Mouse (Mus musculus) myocyte (in vitro differentiated cells): ENCODE measurements around the gene Slc24a4. TPM values are rescaled to one million over a fixed set of nuclear protein-coding genes. Genes with fewer than 3 reads are reported as not detected.

Source experiments
- H3K27me3 ChIP-seq: one replicate; pipeline ENCODE4 v1.6.1; 2011; ENCODE audit not compliant: control insufficient read depth, insufficient read depth, insufficient read length
- H3K36me3 ChIP-seq: one replicate; pipeline ENCODE4 v1.6.1; 2011; ENCODE audit not compliant: control insufficient read depth, insufficient read depth
- H3K4me2 ChIP-seq: one replicate; pipeline ENCODE4 v1.6.1; 2011; ENCODE audit warnings: low read depth, control low read depth
- H3K4me3 ChIP-seq: one replicate; pipeline ENCODE4 v1.5.1; 2011; ENCODE audit warnings: mild to moderate bottlenecking, control low read depth, moderate library complexity
- H3K79me2 ChIP-seq: one replicate; pipeline ENCODE4 v1.6.1; 2011; ENCODE audit not compliant: control insufficient read depth, insufficient read depth
- H3ac ChIP-seq: one replicate; pipeline ENCODE4 v1.6.1; 2011; ENCODE audit not compliant: control insufficient read depth, insufficient read length
- CEBPB ChIP-seq: IDR thresholded peaks from 2 replicates; pipeline ENCODE4 v1.6.1; 2011; ENCODE audit warnings: mild to moderate bottlenecking, moderate library complexity; ENCODE audit not compliant: poor library complexity, insufficient read depth, severe bottlenecking
- E2F4 ChIP-seq: IDR thresholded peaks from one replicate; pipeline ENCODE4 v1.6.1; 2011; ENCODE audit warnings: mild to moderate bottlenecking, control low read depth, moderate library complexity; ENCODE audit not compliant: insufficient read depth
- MAX ChIP-seq: IDR thresholded peaks from one replicate; pipeline ENCODE4 v1.6.1; 2011; ENCODE audit warnings: low read depth, mild to moderate bottlenecking, control low read depth
- MYOD1 ChIP-seq, 3 experiments: IDR thresholded peaks; one replicate each; pipeline ENCODE4 v1.6.1; 2011; ENCODE audit warnings: control low read depth in 2 of 3, low read depth in 2 of 3, mild to moderate bottlenecking in 2 of 3, moderate library complexity in 1 of 3; ENCODE audit not compliant: insufficient read length in 2 of 3, control insufficient read depth in 1 of 3
- MYOG ChIP-seq, 3 experiments: IDR thresholded peaks; one replicate each; pipeline ENCODE4 v1.6.1; 2011; ENCODE audit warnings: control low read depth in 2 of 3, low read depth in 2 of 3, mild to moderate bottlenecking in 2 of 3; ENCODE audit not compliant: insufficient read length in 2 of 3, control insufficient read depth in 1 of 3, insufficient read depth in 1 of 3
- POLR2A ChIP-seq: IDR thresholded peaks from one replicate; pipeline ENCODE4 v1.6.1; 2011; ENCODE audit warnings: low read depth, mild to moderate bottlenecking, control low read depth, moderate library complexity; ENCODE audit not compliant: insufficient read length
- POLR2AphosphoS2 ChIP-seq: IDR thresholded peaks from one replicate; pipeline ENCODE4 v1.6.1; 2011; ENCODE audit warnings: low read depth, control low read depth; ENCODE audit not compliant: insufficient read length
- REST ChIP-seq: IDR thresholded peaks from one replicate; pipeline ENCODE4 v1.6.1; 2011; ENCODE audit warnings: mild to moderate bottlenecking, control low read depth, moderate library complexity; ENCODE audit not compliant: insufficient read depth, insufficient read length
- SRF ChIP-seq: IDR thresholded peaks from one replicate; pipeline ENCODE4 v1.6.1; 2011; ENCODE audit warnings: low read depth; ENCODE audit not compliant: control insufficient read depth, insufficient read length
- TCF12 ChIP-seq: IDR thresholded peaks from one replicate; pipeline ENCODE4 v1.6.1; 2011; ENCODE audit warnings: mild to moderate bottlenecking, control low read depth; ENCODE audit not compliant: poor library complexity, insufficient read depth, severe bottlenecking
- TCF3 ChIP-seq: IDR thresholded peaks from one replicate; pipeline ENCODE4 v1.6.1; 2011; ENCODE audit warnings: low read depth, control low read depth; ENCODE audit not compliant: insufficient read length
- USF1 ChIP-seq: IDR thresholded peaks from one replicate; pipeline ENCODE4 v1.6.1; 2011; ENCODE audit warnings: low read depth, mild to moderate bottlenecking, control low read depth, moderate library complexity
- polyA plus RNA-seq: library from polyadenylated mRNA; unstranded; fragments of >200 nt; fragmentation: generic; extraction: Trizol; gene quantifications from one replicate; pipeline ENCODE4 v1.2.1, GENCODE M21; 2012; ENCODE audit warnings: missing spikeins

Slc24a4 gene
- polyA plus RNA-seq, 1 experiment = 0.01 TPM

DNA sequence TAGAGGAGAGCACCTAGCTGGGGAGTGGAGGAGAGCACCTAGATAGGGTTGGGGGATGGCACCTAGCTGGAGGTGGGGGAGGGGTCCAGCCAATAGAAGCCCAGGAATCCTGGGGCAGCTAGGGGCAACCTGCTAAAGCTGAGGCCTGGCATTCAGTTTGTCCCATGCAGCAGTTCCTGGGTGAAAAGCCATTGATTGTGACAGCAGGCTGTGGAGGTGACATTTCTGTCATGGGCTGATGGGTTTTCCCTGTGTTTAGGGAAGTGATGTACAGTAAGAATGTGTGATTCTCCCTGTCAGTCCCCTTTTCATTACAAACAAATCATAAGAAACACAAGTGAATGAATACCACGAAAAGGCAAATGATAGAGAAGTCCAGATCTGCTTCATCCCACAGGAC lies 167.8 kb downstream of the Slc24a4 start:
- no peaks in the 10 kb centered on the region for H3K36me3 ChIP-seq
- no peak overlapping the region for H3ac ChIP-seq
- H3K4me3 ChIP-seq = no peak overlapping the region
- TF ChIP-seq SRF (no peak), TCF12 (no peak), MAX (no peak), USF1 (no peak), MYOG (IDR thresholded peaks at IDR 0.05; ENCODE audit: control insufficient read depth in 1 of 3, insufficient read depth in 1 of 3, insufficient read length in 2 of 3, low read depth in 2 of 3) (no peak), MYOD1 (IDR thresholded peaks at IDR 0.05; ENCODE audit: control insufficient read depth in 1 of 3, insufficient read length in 2 of 3, low read depth in 2 of 3) (no peak), REST (no peak)
- peaks cover 65% of the 10 kb centered on the region for H3K79me2 ChIP-seq
- H3K4me2 ChIP-seq = no peak overlapping the region
- no peaks in the 10 kb centered on the region for H3K27me3 ChIP-seq

DNA sequence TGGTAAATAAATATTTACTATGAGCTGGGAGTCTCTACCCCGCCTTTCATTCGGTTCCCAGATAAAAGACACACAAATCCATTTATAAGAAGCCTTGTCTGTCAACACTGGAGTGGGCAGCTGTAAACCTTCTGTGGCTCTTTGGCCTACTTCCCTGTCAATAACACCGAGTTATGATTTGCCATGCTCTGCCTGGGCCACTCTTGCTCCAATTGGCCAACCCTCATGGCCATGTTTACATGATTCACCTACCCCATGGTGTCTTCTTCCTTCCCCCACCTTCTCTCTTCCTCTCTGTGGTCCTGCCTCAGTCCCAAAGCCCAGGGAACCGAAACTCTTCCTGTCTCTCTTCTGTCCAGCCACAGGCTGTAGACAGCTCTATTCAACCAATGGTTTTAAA lies 168.4 kb downstream of the Slc24a4 start:
- Histone ChIP-seq H3K4me2 (no peak overlapping the region), H3K4me3 (no peak overlapping the region), H3K36me3 (no peaks in the 10 kb centered on the region), H3K27me3 (no peaks in the 10 kb centered on the region), H3K79me2 (peaks cover 60% of the 10 kb centered on the region), H3ac (no peak overlapping the region)
- no peak for TF ChIP-seq USF1

DNA sequence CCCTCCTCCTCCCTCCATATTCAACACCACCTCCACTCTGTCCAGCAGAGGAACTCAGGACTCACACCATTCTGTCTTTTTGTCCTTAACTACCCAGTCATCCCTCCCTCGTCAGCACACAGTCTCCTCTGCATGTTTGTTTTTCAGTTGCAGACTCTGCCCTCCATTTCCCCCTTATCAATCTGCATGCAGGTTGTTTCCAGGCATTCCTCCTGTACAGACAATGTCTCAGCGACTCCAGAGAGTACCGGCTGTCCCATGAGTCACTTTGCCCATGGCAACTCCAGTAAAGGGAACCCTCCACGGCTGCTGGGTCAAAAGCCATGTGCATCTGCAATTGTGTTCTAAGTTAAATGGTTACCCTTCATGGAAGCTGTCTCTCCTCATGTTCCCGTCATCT lies 170.7 kb downstream of the Slc24a4 start:
- Histone ChIP-seq H3ac (no peak overlapping the region), H3K4me3 (no peak overlapping the region), H3K79me2 (peaks cover 39% of the 10 kb centered on the region), H3K4me2 (no peak overlapping the region), H3K36me3 (no peaks in the 10 kb centered on the region), H3K27me3 (no peaks in the 10 kb centered on the region)
- TF ChIP-seq USF1 (no peak), SRF (no peak), POLR2AphosphoS2 (no peak), CEBPB (no peak), MAX (no peak), MYOG (IDR thresholded peaks at IDR 0.05; ENCODE audit: control insufficient read depth in 1 of 3, insufficient read depth in 1 of 3, insufficient read length in 2 of 3, low read depth in 2 of 3) (no peak), POLR2A (no peak), REST (no peak), MYOD1 (IDR thresholded peaks at IDR 0.05; ENCODE audit: control insufficient read depth in 1 of 3, insufficient read length in 2 of 3, low read depth in 2 of 3) (no peak), E2F4 (no peak), TCF12 (no peak), TCF3 (no peak)

DNA sequence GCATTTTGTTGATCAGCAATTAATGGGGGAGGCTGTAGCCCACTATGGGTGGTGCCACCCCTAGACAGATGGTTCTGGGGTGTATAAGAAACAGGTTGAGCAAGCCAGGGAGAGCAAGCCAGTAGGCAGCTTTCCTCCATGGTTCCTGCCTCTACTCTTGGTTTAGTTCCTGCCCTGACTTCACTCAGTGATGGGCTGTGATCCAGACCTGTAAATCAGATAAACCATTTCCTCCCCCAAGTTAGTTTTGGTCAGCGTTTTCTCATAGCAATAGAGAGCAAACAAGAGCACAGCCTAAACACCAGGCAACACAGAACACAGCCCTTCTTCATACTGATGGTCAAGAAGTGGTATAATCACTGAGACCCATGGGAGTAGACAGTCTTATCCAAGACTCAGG lies 173.1 kb downstream of the Slc24a4 start:
- Histone ChIP-seq H3K4me3 (no peak overlapping the region), H3ac (no peak overlapping the region), H3K27me3 (no peaks in the 10 kb centered on the region), H3K36me3 (no peaks in the 10 kb centered on the region), H3K4me2 (no peak overlapping the region), H3K79me2 (peaks cover 35% of the 10 kb centered on the region)
- TF ChIP-seq MAX = no peak
- no peak for TF ChIP-seq REST
- no peak for TF ChIP-seq MYOD1 (IDR thresholded peaks at IDR 0.05; ENCODE audit: control insufficient read depth in 1 of 3, insufficient read length in 2 of 3, low read depth in 2 of 3)
- TF ChIP-seq CEBPB = no peak
- TF ChIP-seq TCF12 = no peak
- no peak for TF ChIP-seq USF1
- TF ChIP-seq SRF = no peak
- no peak for TF ChIP-seq POLR2AphosphoS2

DNA sequence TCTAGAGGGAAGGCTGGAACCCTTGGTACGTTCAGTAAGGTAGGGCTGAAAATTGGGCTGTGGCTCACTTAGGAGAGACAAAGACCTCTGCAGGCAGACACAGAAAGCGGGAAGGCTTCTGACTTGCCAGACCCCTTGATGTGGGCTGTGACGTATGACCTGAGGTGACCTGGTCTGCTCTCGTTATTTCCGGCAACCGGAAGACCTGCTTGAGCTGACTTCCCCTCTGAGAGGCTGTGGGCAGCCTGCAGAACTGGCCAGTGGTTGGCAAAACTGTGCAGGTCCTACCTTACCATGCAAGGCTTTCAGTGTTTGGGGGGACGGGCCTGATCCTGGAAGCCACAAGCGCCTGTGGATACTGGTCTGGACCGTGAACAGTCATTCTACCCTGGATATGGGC lies 173.8 kb downstream of the Slc24a4 start:
- no peak for TF ChIP-seq MYOG (IDR thresholded peaks at IDR 0.05; ENCODE audit: control insufficient read depth in 1 of 3, insufficient read depth in 1 of 3, insufficient read length in 2 of 3, low read depth in 2 of 3)
- TF ChIP-seq TCF12 = no peak
- TF ChIP-seq POLR2A = no peak
- no peak for TF ChIP-seq MAX
- no peak for TF ChIP-seq E2F4
- no peak for TF ChIP-seq CEBPB
- no peak for TF ChIP-seq REST
- no peak for TF ChIP-seq TCF3
- TF ChIP-seq POLR2AphosphoS2 = no peak
- no peak overlapping the region for H3K4me3 ChIP-seq
- no peak overlapping the region for H3K4me2 ChIP-seq
- no peaks in the 10 kb centered on the region for H3K27me3 ChIP-seq
- peaks cover 35% of the 10 kb centered on the region for H3K79me2 ChIP-seq
- no peaks in the 10 kb centered on the region for H3K36me3 ChIP-seq
- no peak overlapping the region for H3ac ChIP-seq

DNA sequence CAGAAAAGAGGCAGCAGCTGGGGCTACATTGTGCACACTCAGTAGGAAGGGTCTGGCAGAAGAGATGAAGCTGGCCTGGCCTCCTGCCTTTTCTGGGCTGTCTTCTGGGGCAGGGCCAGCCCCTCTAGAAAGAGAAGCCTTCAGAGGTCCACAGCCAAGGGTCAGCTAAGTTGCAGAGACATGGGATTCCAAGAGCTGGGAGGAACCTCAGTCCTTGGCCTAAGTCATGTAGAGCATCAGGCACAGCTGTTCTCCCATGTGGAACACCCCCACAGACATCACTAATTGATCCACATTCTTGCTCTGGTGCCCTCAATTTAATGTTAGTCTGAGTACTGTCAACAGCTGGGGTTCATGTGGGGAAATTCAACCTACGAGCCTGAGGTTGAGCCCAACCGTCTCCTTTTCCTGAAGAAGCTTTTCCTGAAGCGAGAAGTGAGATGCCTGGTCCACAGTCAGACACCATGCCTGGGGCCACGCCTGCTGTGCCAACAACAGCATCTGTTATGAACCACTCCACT lies 174.4 kb downstream of the Slc24a4 start:
- Histone ChIP-seq H3K4me3 (no peak overlapping the region), H3K4me2 (peak overlapping the region; percentile 14), H3K36me3 (no peaks in the 10 kb centered on the region), H3K79me2 (peaks cover 33% of the 10 kb centered on the region), H3ac (no peak overlapping the region), H3K27me3 (no peaks in the 10 kb centered on the region)
- TF ChIP-seq MAX (no peak), MYOD1 (IDR thresholded peaks at IDR 0.05; ENCODE audit: control insufficient read depth in 1 of 3, insufficient read length in 2 of 3, low read depth in 2 of 3) (peak; percentile 58 to 90 (median 85)), MYOG (IDR thresholded peaks at IDR 0.05; ENCODE audit: control insufficient read depth in 1 of 3, insufficient read depth in 1 of 3, insufficient read length in 2 of 3, low read depth in 2 of 3) (peak; percentile 2 to 72 (median 65)), REST (no peak), TCF12 (peak; percentile 64), POLR2AphosphoS2 (peak; percentile 26), SRF (no peak), TCF3 (peak; percentile 75)
